Mouse (Mus musculus): ENCODE results near the gene Sf3a2. TPM values are rescaled to one million over a fixed set of nuclear protein-coding genes. Genes with fewer than 3 reads are reported as not detected.

Sf3a2 gene
- polyA plus RNA-seq, 1 experiment: 944 TPM

DNA sequence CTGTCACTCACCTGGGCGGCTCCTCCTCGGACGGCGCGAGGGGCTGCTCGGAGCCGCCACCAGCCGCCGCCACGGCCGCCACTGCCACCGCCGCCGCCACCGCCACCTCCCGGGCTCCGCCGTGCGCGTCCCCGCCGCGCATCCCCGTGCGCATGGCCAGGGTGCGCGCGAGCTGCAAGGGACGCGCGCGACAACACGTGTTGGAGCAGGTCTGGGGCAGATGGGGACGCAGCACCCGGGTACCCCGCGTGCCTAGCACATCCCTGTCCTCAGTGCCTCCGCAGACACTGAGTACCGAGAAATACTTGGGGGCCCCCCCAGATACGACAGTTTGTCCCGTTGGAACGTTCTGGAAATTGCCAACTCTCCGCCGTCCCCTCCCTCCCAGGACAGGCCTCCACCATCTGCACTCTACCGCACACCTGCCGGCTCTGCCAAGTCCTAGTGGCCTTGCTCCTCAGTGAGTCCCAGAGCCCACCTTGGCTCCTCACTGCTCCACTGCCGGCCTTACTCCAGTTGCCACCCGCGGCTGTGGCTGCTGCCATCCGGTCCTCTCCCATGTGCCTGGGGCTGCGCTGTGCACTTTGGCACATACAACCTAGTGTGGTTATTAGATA, 46.0 kb downstream of the Sf3a2 start, which contains the start of gene Lingo3:
Lingo3 (minus strand) TSS at position 109 of the 617 bp plus-strand sequence.
- TF ChIP-seq GATA1 (IDR thresholded peaks at IDR 0.05; ENCODE audit: low read length): no peak

DNA sequence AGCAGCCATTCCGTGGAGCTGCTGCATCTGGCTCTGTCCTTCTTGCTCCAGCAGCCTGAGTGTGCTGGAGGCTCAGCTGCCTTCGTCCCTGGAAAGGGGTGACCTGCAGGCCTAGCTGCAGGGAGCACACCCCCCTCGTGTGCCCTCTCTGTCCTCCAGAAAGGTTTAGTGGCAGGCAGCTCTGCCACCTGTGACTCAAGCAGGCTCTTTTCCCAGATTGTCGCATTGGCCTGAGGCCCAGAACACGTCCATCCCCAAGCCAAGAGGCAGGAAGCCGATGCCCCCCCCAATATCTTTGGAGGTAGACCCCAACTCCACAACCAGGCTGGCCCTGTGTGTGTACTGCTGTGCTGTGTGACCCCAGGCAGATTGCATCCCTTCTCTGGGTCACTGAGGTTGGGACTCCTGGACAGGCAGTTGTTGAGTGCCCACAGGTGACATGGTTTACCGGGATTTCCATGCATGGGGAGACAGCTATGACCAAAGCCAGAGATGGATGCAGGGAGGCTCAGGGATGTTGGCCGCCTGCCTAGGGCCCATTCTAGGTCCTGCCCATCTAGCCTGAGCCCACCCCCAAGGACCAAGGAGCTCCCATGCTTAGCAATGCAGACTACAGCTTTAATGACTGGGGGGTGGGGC, 47.2 kb downstream of the Sf3a2 start:
- TF ChIP-seq GATA1 (IDR thresholded peaks at IDR 0.05; ENCODE audit: low read length): no peak

DNA sequence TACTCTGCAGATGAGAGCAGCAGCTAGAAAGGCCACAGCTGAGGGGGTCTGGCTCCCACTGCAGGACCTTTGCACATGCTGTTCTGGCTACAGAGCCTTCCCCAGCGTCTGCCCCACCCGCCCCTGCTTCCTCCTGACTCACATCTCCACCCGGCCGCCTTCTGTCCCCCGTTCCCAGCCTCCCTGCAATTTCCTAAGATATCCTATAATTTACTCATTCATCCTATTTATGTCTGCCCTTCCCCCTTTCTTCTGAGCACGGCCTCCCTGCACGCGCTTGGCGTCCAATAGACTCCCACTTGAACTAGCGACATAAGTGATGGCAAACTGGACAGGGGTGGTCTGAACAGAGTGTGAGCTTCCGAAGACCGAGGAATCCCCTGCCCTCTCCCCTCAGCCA, 47.7 kb downstream of the Sf3a2 start:
- no peak for TF ChIP-seq GATA1 (IDR thresholded peaks at IDR 0.05; ENCODE audit: low read length)

DNA sequence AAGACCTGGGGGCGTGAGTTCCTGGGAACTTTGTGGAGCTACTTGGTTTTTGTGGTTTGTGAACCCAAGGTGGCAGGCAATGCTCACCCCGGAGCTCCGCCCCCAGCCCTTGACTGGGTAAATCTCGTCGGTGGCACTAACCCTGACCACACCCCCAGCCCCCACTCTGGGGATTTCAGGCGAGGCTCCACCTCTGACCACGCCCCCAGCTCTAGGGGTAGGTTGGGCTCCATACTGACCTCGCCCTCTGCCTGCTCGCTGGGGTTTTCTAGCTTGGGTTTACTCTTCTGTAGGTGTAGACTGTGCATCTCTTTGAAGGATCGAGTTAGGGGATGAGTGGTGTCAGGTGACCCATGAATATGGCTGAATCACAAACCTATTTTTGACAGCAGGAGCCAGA, 50.6 kb downstream of the Sf3a2 start:
- TF ChIP-seq GATA1 (IDR thresholded peaks at IDR 0.05; ENCODE audit: low read length): no peak

Other genes with a start within 250 kb of the Sf3a2 start
- gene Rexo1, start 236.6 kb upstream of the Sf3a2 start, polyA plus RNA-seq (2012): 181 and 226 TPM in 2 replicates
- 107 and 125 TPM in 2 replicates for gene Klf16, start 220.9 kb upstream of the Sf3a2 start, polyA plus RNA-seq (2012)
- 591 and 822 TPM in 2 replicates for gene Abhd17a, start 207.9 kb upstream of the Sf3a2 start, polyA plus RNA-seq (2012)
- gene Scamp4, start 195.3 kb upstream of the Sf3a2 start, polyA plus RNA-seq (2012): 68.3 and 79.9 TPM in 2 replicates
- gene Adat3, start 195.3 kb upstream of the Sf3a2 start, polyA plus RNA-seq (2012): 24.6 and 31.6 TPM in 2 replicates
- gene Gm49322, start 192.2 kb upstream of the Sf3a2 start, polyA plus RNA-seq (2012): 2.0 and 3.1 TPM in 2 replicates
- 480 and 522 TPM in 2 replicates for gene Csnk1g2, start 175.4 kb upstream of the Sf3a2 start, polyA plus RNA-seq (2012)
- gene Btbd2, start 141.1 kb upstream of the Sf3a2 start, polyA plus RNA-seq (2012): 103 and 127 TPM in 2 replicates
- gene Mknk2, start 120.1 kb upstream of the Sf3a2 start, polyA plus RNA-seq (2012): 410 and 459 TPM in 2 replicates
- gene Mob3a, start 96.2 kb upstream of the Sf3a2 start, polyA plus RNA-seq (2012): 30.7 and 34.7 TPM in 2 replicates
- 8.3 and 10.8 TPM in 2 replicates for gene Izumo4, start 96.0 kb upstream of the Sf3a2 start, polyA plus RNA-seq (2012)
- gene Ap3d1, start 55.9 kb upstream of the Sf3a2 start, polyA plus RNA-seq (2012): 37.8 and 38.4 TPM in 2 replicates
- 127 and 130 TPM in 2 replicates for gene Dot1l, start 43.0 kb upstream of the Sf3a2 start, polyA plus RNA-seq (2012)
- 234 and 304 TPM in 2 replicates for gene Plekhj1, start 428 bp downstream of the Sf3a2 start, polyA plus RNA-seq (2012)
- 2.3 TPM in 2 replicates for gene Amh, start 7.0 kb downstream of the Sf3a2 start, polyA plus RNA-seq (2012)
- 0.11 TPM in 1 of 2 replicates, not detected in the other for gene Jsrp1, start 15.3 kb downstream of the Sf3a2 start, polyA plus RNA-seq (2012)
- 1,739 and 1,884 TPM in 2 replicates for gene Oaz1, start 28.5 kb downstream of the Sf3a2 start, polyA plus RNA-seq (2012)
- not detected in 2 replicates for gene Lingo3, start 45.8 kb downstream of the Sf3a2 start, polyA plus RNA-seq (2012)
- 360 and 413 TPM in 2 replicates for gene Lsm7, start 57.0 kb downstream of the Sf3a2 start, polyA plus RNA-seq (2012)
- 125 and 130 TPM in 2 replicates for gene Sppl2b, start 57.1 kb downstream of the Sf3a2 start, polyA plus RNA-seq (2012)
- 0.02 and 0.04 TPM in 2 replicates for gene Tmprss9, start 73.7 kb downstream of the Sf3a2 start, polyA plus RNA-seq (2012)
- gene Timm13, start 102.8 kb downstream of the Sf3a2 start, polyA plus RNA-seq (2012): 399 and 510 TPM in 2 replicates
- gene Lmnb2, start 120.0 kb downstream of the Sf3a2 start, polyA plus RNA-seq (2012): not detected in 2 replicates
- 0.55 and 1.3 TPM in 2 replicates for gene Gadd45b, start 131.9 kb downstream of the Sf3a2 start, polyA plus RNA-seq (2012)
- gene Gng7, start 216.7 kb downstream of the Sf3a2 start, polyA plus RNA-seq (2012): 0.43 and 0.56 TPM in 2 replicates
- not detected in 2 replicates for gene Diras1, start 227.5 kb downstream of the Sf3a2 start, polyA plus RNA-seq (2012)
- gene Slc39a3, start 239.2 kb downstream of the Sf3a2 start, polyA plus RNA-seq (2012): 11.6 and 12.0 TPM in 2 replicates

Measured in G1E-ER4 (cell line).